Comparison of ENCODE assay signal across 8 mouse cellular contexts in genomic region chr13:14062209-14063012, GRCm38 (mm10). TPM values are rescaled to one million over a fixed set of nuclear protein-coding genes. Genes with fewer than 3 reads are reported as not detected.
DNase-seq lines count a peak whose midpoint lies in the region; ATAC-seq and TF ChIP-seq lines count a peak whose summit lies in the region.

No protein-coding gene starts in this region.

- H3K36me3 ChIP-seq in kidney, embryonic 14.5 days (ENCODE audit: control insufficient read depth, insufficient read depth, low read length): peaks cover 10% of the 10 kb centered on the region; the same call in 1 of the 2 replicates
- peaks cover 3 to 20% of the 10 kb centered on the region in 2 experiments for H3K36me3 ChIP-seq in MEL (ENCODE audit: control insufficient read depth in 1 of 2, insufficient read depth in 2 of 2, low read length in 2 of 2)
- no peaks in the 10 kb centered on the region for H3K36me3 ChIP-seq in forebrain, embryonic 16.5 days (ENCODE audit: control insufficient read depth, insufficient read depth)
- no peaks in the 10 kb centered on the region; the same call in 1 of the 2 replicates for H3K36me3 ChIP-seq in liver, embryonic 14.5 days (replicated peaks; ENCODE audit: control insufficient read depth, insufficient read depth, low read depth)

- H3K4me1 ChIP-seq in kidney, embryonic 14.5 days (ENCODE audit: control insufficient read depth, insufficient read depth, low read length): no peaks in the 10 kb centered on the region
- H3K4me1 ChIP-seq in MEL (ENCODE audit: control insufficient read depth in 1 of 2, insufficient read depth in 2 of 2, low read length in 2 of 2): peaks cover 7 to 13% of the 10 kb centered on the region in 2 experiments
- H3K4me1 ChIP-seq in forebrain, embryonic 16.5 days (replicated peaks; ENCODE audit: control insufficient read depth, insufficient read depth, low read length): peaks cover 22% of the 10 kb centered on the region
- peaks cover 4 to 9% of the 10 kb centered on the region in 2 experiments for H3K4me1 ChIP-seq in liver, embryonic 14.5 days (replicated peaks; ENCODE audit: control insufficient read depth in 2 of 2, insufficient read depth in 2 of 2, low read length in 1 of 2)

- no peaks in the 10 kb centered on the region for H3K9me3 ChIP-seq in kidney, embryonic 14.5 days (ENCODE audit: control insufficient read depth, low read length)
- H3K9me3 ChIP-seq in MEL (replicated peaks; ENCODE audit: insufficient read depth, low read length): no peaks in the 10 kb centered on the region
- no peaks in the 10 kb centered on the region for H3K9me3 ChIP-seq in forebrain, embryonic 16.5 days (ENCODE audit: control insufficient read depth, low read length)
- no peaks in the 10 kb centered on the region for H3K9me3 ChIP-seq in liver, embryonic 14.5 days (ENCODE audit: control insufficient read depth, low read length)

- H3K4me3 ChIP-seq in kidney, embryonic 14.5 days (ENCODE audit: low read length): peak overlapping the region; percentile 96
- H3K4me3 ChIP-seq in MEL (ENCODE audit: control insufficient read depth in 1 of 2, insufficient read depth in 1 of 2, low read depth in 2 of 2, low read length in 2 of 2): peak overlapping the region; percentile 88 to 92
- peak overlapping the region; percentile 51 for H3K4me3 ChIP-seq in forebrain, embryonic 16.5 days (replicated peaks; ENCODE audit: low read length)
- H3K4me3 ChIP-seq in liver, embryonic 14.5 days (ENCODE audit: insufficient read depth in 1 of 2, low read depth in 2 of 2, low read length in 2 of 2): peak overlapping the region; percentile 66 to 89

- peak; percentile 38 to 40; a peak in 2 of 4 replicates for TF ChIP-seq EP300 in MEL (IDR thresholded peaks at IDR 0.05; ENCODE audit: low read depth in 1 of 2, low read length in 2 of 2)
- TF ChIP-seq EP300 in liver, embryonic 14.5 days (IDR thresholded peaks at IDR 0.05; ENCODE audit: low read depth): no peak

- H3K4me2 ChIP-seq in kidney, embryonic 14.5 days (replicated peaks; ENCODE audit: low read depth, low read length): peak overlapping the region; percentile 51
- peak overlapping the region; percentile 75 for H3K4me2 ChIP-seq in forebrain, embryonic 16.5 days (ENCODE audit: low read length)
- peak overlapping the region; percentile 76 for H3K4me2 ChIP-seq in liver, embryonic 14.5 days (ENCODE audit: low read depth)

- H3K79me2 ChIP-seq in MEL (ENCODE audit: control insufficient read depth, insufficient read depth, low read length, poor library complexity): peaks cover 39% of the 10 kb centered on the region

- WGBS in kidney, embryonic 14.5 days: 7% methylated on average over 11 of the region's 11 CpGs
- 7% methylated on average over 11 of the region's 11 CpGs for WGBS in forebrain, embryonic 16.5 days
- WGBS in liver, embryonic 14.5 days (ENCODE audit: insufficient replicate concordance): 1% methylated on average over 11 of the region's 11 CpGs

- TF ChIP-seq POLR2A in MEL (IDR thresholded peaks at IDR 0.05; ENCODE audit: control insufficient read depth in 1 of 2, insufficient read depth in 1 of 2, low read depth in 1 of 2, low read length in 2 of 2, poor library complexity in 1 of 2): no peak

- peak overlapping the region; percentile 92; the same call in 1 of the 2 replicates for H3K27ac ChIP-seq in kidney, embryonic 14.5 days (ENCODE audit: low read depth, low read length)
- H3K27ac ChIP-seq in MEL (ENCODE audit: control insufficient read depth, low read depth, low read length): peak overlapping the region; percentile 77
- H3K27ac ChIP-seq in forebrain, embryonic 16.5 days (ENCODE audit: low read length): peak overlapping the region; percentile 94
- peak overlapping the region; percentile 49 for H3K27ac ChIP-seq in liver, embryonic 14.5 days

- DNase-seq in kidney, adult 8-10 months: no peak
- DNase-seq in MEL (ENCODE audit: low read depth, low spot score): peak; percentile 74
- no peak for DNase-seq in liver, embryonic 14.5 days (ENCODE audit: low read depth in 3 of 3, low spot score in 3 of 3)
- no peak for DNase-seq in retina, embryonic 14.5 days (ENCODE audit: low spot score)
- no peak for DNase-seq in kidney, postnatal 25 days
- no peak for DNase-seq in gastrocnemius, postnatal 25 days

- no peak for TF ChIP-seq RAD21 in MEL (IDR thresholded peaks at IDR 0.05; ENCODE audit: low read depth, low read length)

- no peak for ATAC-seq in kidney, embryonic 14.5 days (ENCODE audit: low FRiP score, low TSS enrichment)
- ATAC-seq in forebrain, embryonic 16.5 days: no peak
- no peak for ATAC-seq in liver, embryonic 14.5 days (ENCODE audit: insufficient read depth)

- H3K27me3 ChIP-seq in kidney, embryonic 14.5 days (ENCODE audit: control insufficient read depth, insufficient read depth, low read length): no peaks in the 10 kb centered on the region
- H3K27me3 ChIP-seq in MEL (ENCODE audit: control insufficient read depth in 1 of 2, insufficient read depth in 2 of 2, low read length in 2 of 2): no peaks in the 10 kb centered on the region
- H3K27me3 ChIP-seq in forebrain, embryonic 16.5 days (replicated peaks; ENCODE audit: control insufficient read depth, insufficient read depth, low read length): no peaks in the 10 kb centered on the region
- H3K27me3 ChIP-seq in liver, embryonic 14.5 days (ENCODE audit: control insufficient read depth, insufficient read depth, low read length): no peaks in the 10 kb centered on the region

- peak overlapping the region; percentile 71 for H3K9ac ChIP-seq in kidney, embryonic 14.5 days (ENCODE audit: low read depth, low read length)
- H3K9ac ChIP-seq in MEL (ENCODE audit: control insufficient read depth, low read depth, low read length, poor library complexity, severe bottlenecking): peak overlapping the region; percentile 88
- H3K9ac ChIP-seq in forebrain, embryonic 16.5 days (replicated peaks; ENCODE audit: low read depth, low read length): peak overlapping the region; percentile 68
- peak overlapping the region; percentile 74 for H3K9ac ChIP-seq in liver, embryonic 14.5 days (replicated peaks)

- TF ChIP-seq CTCF in MEL (IDR thresholded peaks at IDR 0.05 in 2 of 3, conservative IDR thresholded peaks at IDR 0.05 in 1 of 3; ENCODE audit: control insufficient read depth in 1 of 3, insufficient read depth in 1 of 3, low read depth in 2 of 3, low read length in 3 of 3, poor library complexity in 1 of 3, severe bottlenecking in 1 of 3): no peak
- no peak for TF ChIP-seq CTCF in liver, embryonic 14.5 days (IDR thresholded peaks at IDR 0.05; ENCODE audit: low read depth)

TF ChIP-seq in MEL, 35 proteins besides CTCF, POLR2A, EP300 and RAD21 (continues in another document):
- TF ChIP-seq MAFK (IDR thresholded peaks at IDR 0.05; ENCODE audit: borderline replicate concordance, low read depth, low read length) (no peak), MAX (IDR thresholded peaks at IDR 0.05; ENCODE audit: low read length) (no peak; the same call in 1 of the 2 replicates), UBTF (IDR thresholded peaks at IDR 0.05; ENCODE audit: borderline replicate concordance, insufficient read depth, low read depth, low read length) (no peak), GABPA (IDR thresholded peaks at IDR 0.05; ENCODE audit: low read depth, low read length) (no peak), E2F4 (IDR thresholded peaks at IDR 0.05; ENCODE audit: borderline replicate concordance, low read depth, low read length) (no peak), MYC (IDR thresholded peaks at IDR 0.05; ENCODE audit: low read depth, low read length) (no peak), USF1 (IDR thresholded peaks at IDR 0.05; ENCODE audit: low read depth, low read length) (no peak), POLR2AphosphoS2 (IDR thresholded peaks at IDR 0.05; ENCODE audit: low read length) (no peak), TCF12 (IDR thresholded peaks at IDR 0.05; ENCODE audit: low read depth, low read length) (peak; percentile 44; the same call in 1 of the 2 replicates), USF2 (IDR thresholded peaks at IDR 0.05; ENCODE audit: borderline replicate concordance in 1 of 2, insufficient read depth in 1 of 2, low read depth in 1 of 2, low read length in 2 of 2) (no peak), JUND (IDR thresholded peaks at IDR 0.05; ENCODE audit: low read depth, low read length) (no peak), TAL1 (IDR thresholded peaks at IDR 0.05; ENCODE audit: low read length) (no peak), MXI1 (IDR thresholded peaks at IDR 0.05; ENCODE audit: low read depth, low read length) (no peak)

RNA-seq across cellular contexts. Expression of gene Arid4b, which starts 0.6 kb away (rescaled TPM):
- 67.1 and 68.7 TPM in 2 replicates for polyA plus RNA-seq in kidney, embryonic 14.5 days (2014; fragmentation: Nextera tagmentation; extraction: Ambion mirVana)
- total RNA-seq in MEL (2012; rRNA removed): 8.0 and 8.5 TPM in 2 replicates
- 10 to 100 TPM; 13.0 to 24.8 TPM for polyA plus RNA-seq in MEL (2012; ENCODE audit: insufficient read depth in 1 of 2, insufficient read length in 2 of 2, low read depth in 1 of 2, low replicate concordance in 2 of 2, missing spikeins in 1 of 2)
- 97.6 and 100 TPM in 2 replicates for polyA plus RNA-seq in forebrain, embryonic 16.5 days (2015; fragmentation: Nextera tagmentation; extraction: Ambion mirVana)
- 3.4 and 5.2 TPM in 2 replicates for polyA plus RNA-seq in liver, embryonic 14.5 days (2012; rRNA removed)
- polyA plus RNA-seq in liver, embryonic 14.5 days (2014; fragmentation: Nextera tagmentation; extraction: Ambion mirVana): 11.7 and 12.8 TPM in 2 replicates
- total RNA-seq in gastrocnemius, postnatal 25 days (2021): 10 to 100 TPM; 12.0 to 12.5 TPM

RNA-seq across cellular contexts. Expression of gene Ggps1, which starts 0.9 kb away (rescaled TPM):
- 44.2 and 57.2 TPM in 2 replicates for polyA plus RNA-seq in kidney, embryonic 14.5 days (2014; fragmentation: Nextera tagmentation; extraction: Ambion mirVana)
- 23.3 and 25.1 TPM in 2 replicates for total RNA-seq in MEL (2012; rRNA removed)
- 10 to 100 TPM in 1 of 2 experiments, not detected in 1; 31.3 TPM for polyA plus RNA-seq in MEL (2012; ENCODE audit: insufficient read depth in 1 of 2, insufficient read length in 2 of 2, low read depth in 1 of 2, low replicate concordance in 2 of 2, missing spikeins in 1 of 2)
- 79.6 and 87.4 TPM in 2 replicates for polyA plus RNA-seq in forebrain, embryonic 16.5 days (2015; fragmentation: Nextera tagmentation; extraction: Ambion mirVana)
- 4.4 and 5.9 TPM in 2 replicates for polyA plus RNA-seq in liver, embryonic 14.5 days (2012; rRNA removed)
- polyA plus RNA-seq in liver, embryonic 14.5 days (2014; fragmentation: Nextera tagmentation; extraction: Ambion mirVana): 10.9 and 12.3 TPM in 2 replicates
- 10 to 100 TPM; 10.4 to 12.6 TPM for total RNA-seq in gastrocnemius, postnatal 25 days (2021)

RNA-seq across cellular contexts. Expression of gene Tbce, which starts 23.0 kb away (rescaled TPM):
- 59.8 and 61.3 TPM in 2 replicates for polyA plus RNA-seq in kidney, embryonic 14.5 days (2014; fragmentation: Nextera tagmentation; extraction: Ambion mirVana)
- 35.3 and 36.8 TPM in 2 replicates for total RNA-seq in MEL (2012; rRNA removed)
- polyA plus RNA-seq in MEL (2012; ENCODE audit: insufficient read depth in 1 of 2, insufficient read length in 2 of 2, low read depth in 1 of 2, low replicate concordance in 2 of 2, missing spikeins in 1 of 2): 10 to 100 TPM in 1 of 2 experiments, not detected in 1; 56.9 TPM
- 105 and 113 TPM in 2 replicates for polyA plus RNA-seq in forebrain, embryonic 16.5 days (2015; fragmentation: Nextera tagmentation; extraction: Ambion mirVana)
- 24.0 and 34.6 TPM in 2 replicates for polyA plus RNA-seq in liver, embryonic 14.5 days (2012; rRNA removed)
- polyA plus RNA-seq in liver, embryonic 14.5 days (2014; fragmentation: Nextera tagmentation; extraction: Ambion mirVana): 27.5 and 28.3 TPM in 2 replicates
- total RNA-seq in gastrocnemius, postnatal 25 days (2021): 10 to 100 TPM; 16.8 to 20.2 TPM
